In genomic region chr6:23569686-23570085, GRCm38 (mm10) we compare ENCODE assay signal across 24 mouse cellular contexts.
A peak's percentile ranks its signal among the peaks of the same experiment; 100 is the strongest.
DNase-seq lines count a peak whose midpoint lies in the region; ATAC-seq lines count a peak whose summit lies in the region.
"Had no signal": no experiment of that assay in that cellular context is flagged by ENCODE, and none has a peak within 500 bp of the region (broad histone marks: within the 10 kb centered on the region; RNA-seq: fewer than 3 reads in every experiment).

No protein-coding gene starts in this region.

- H3K9ac ChIP-seq in intestine, embryonic 16.5 days (ENCODE audit: low read depth, low read length): no peak overlapping the region
- H3K9ac ChIP-seq: heart, embryonic 12.5 days; limb, embryonic 12.5 days; liver, postnatal 0 days; midbrain, embryonic 13.5 days had no signal

- ATAC-seq in cerebellum, adult (ENCODE audit: insufficient number of reproducible peaks, low FRiP score, low TSS enrichment): peak; percentile 77
- ATAC-seq in intestine, embryonic 16.5 days: no peak
- ATAC-seq: activated CD4-positive, CD25-positive, alpha-beta regulatory T cell, adult 4 months; liver, postnatal 0 days; midbrain, embryonic 13.5 days had no signal

- H3K4me2 ChIP-seq in intestine, embryonic 16.5 days (ENCODE audit: low read depth, low read length): no peak overlapping the region
- H3K4me2 ChIP-seq: heart, embryonic 12.5 days; limb, embryonic 12.5 days; liver, embryonic 11.5 days; midbrain, embryonic 13.5 days had no signal

- 77% methylated on average over 4 of the region's 4 CpGs for WGBS in intestine, embryonic 16.5 days

- no peaks in the 10 kb centered on the region for H3K4me1 ChIP-seq in intestine, embryonic 16.5 days (ENCODE audit: control insufficient read depth, insufficient read depth, low read length)
- H3K4me1 ChIP-seq: embryonic facial prominence, embryonic 10.5 days; heart, embryonic 12.5 days; limb, embryonic 12.5 days; megakaryocyte, embryonic 14.5 days had no signal

- H3K4me3 ChIP-seq in intestine, embryonic 16.5 days (ENCODE audit: low read length): no peak overlapping the region
- H3K4me3 ChIP-seq: embryonic facial prominence, embryonic 10.5 days; forebrain, embryonic 10.5 days; heart, embryonic 12.5 days; hindbrain, embryonic 10.5 days; limb, embryonic 12.5 days; megakaryocyte, embryonic 14.5 days; midbrain, embryonic 13.5 days had no signal

- no peaks in the 10 kb centered on the region for H3K27me3 ChIP-seq in intestine, embryonic 16.5 days (replicated peaks; ENCODE audit: control insufficient read depth, insufficient read depth, low read length)
- H3K27me3 ChIP-seq: heart, embryonic 12.5 days; limb, embryonic 12.5 days; megakaryocyte, embryonic 14.5 days; midbrain, embryonic 13.5 days had no signal

- no peaks in the 10 kb centered on the region for H3K36me3 ChIP-seq in intestine, embryonic 16.5 days (ENCODE audit: control insufficient read depth, insufficient read depth, low read length)
- H3K36me3 ChIP-seq: embryonic facial prominence, embryonic 10.5 days; forebrain, embryonic 10.5 days; heart, embryonic 12.5 days; hindbrain, embryonic 10.5 days; limb, embryonic 12.5 days; midbrain, embryonic 13.5 days had no signal

- no peak for DNase-seq in cerebellum, postnatal 4 days (ENCODE audit: low spot score in 2 of 2)
- peak; percentile 24 to 65 for DNase-seq in layer of hippocampus, adult 18-20 months (ENCODE audit: low spot score in 2 of 2)
- DNase-seq in layer of hippocampus, postnatal 36 days: no peak
- peak; percentile 46 for DNase-seq in cerebellum, adult 11 months
- peak; percentile 14 to 43 for DNase-seq in cerebellum, postnatal 10 days
- DNase-seq in thymus, postnatal 36 days: no peak
- DNase-seq: adrenal gland, adult 8-10 months; gastrocnemius, postnatal 10 days; heart, adult 18-20 months; heart, postnatal 10 days; kidney, adult 18-20 months; liver, postnatal 0 days; lung, postnatal 14 days had no signal

- no peaks in the 10 kb centered on the region for H3K9me3 ChIP-seq in intestine, embryonic 16.5 days (ENCODE audit: control insufficient read depth, low read length)
- H3K9me3 ChIP-seq: embryonic facial prominence, embryonic 10.5 days; forebrain, embryonic 10.5 days; heart, embryonic 12.5 days; hindbrain, embryonic 10.5 days; limb, embryonic 12.5 days; midbrain, embryonic 13.5 days had no signal

- no peak overlapping the region for H3K27ac ChIP-seq in intestine, embryonic 16.5 days (ENCODE audit: low read length)
- H3K27ac ChIP-seq: embryonic facial prominence, embryonic 10.5 days; forebrain, embryonic 10.5 days; hindbrain, embryonic 10.5 days; limb, embryonic 12.5 days; midbrain, embryonic 13.5 days had no signal

Comparison
In these comparisons a context has a peak if more than half of its experiments do, and no peak if none do; other contexts are left out.
1. DNase-seq: peak in layer of hippocampus, adult 18-20 months (2 of 2), cerebellum, adult 11 months (single experiment) and cerebellum, postnatal 10 days (2 of 2); none in cerebellum, postnatal 4 days (0 of 2), layer of hippocampus, postnatal 36 days (0 of 2) and thymus, postnatal 36 days (0 of 2).